Mouse (Mus musculus): ENCODE results near the gene C1qtnf3.

Gene C1qtnf3

DNA sequence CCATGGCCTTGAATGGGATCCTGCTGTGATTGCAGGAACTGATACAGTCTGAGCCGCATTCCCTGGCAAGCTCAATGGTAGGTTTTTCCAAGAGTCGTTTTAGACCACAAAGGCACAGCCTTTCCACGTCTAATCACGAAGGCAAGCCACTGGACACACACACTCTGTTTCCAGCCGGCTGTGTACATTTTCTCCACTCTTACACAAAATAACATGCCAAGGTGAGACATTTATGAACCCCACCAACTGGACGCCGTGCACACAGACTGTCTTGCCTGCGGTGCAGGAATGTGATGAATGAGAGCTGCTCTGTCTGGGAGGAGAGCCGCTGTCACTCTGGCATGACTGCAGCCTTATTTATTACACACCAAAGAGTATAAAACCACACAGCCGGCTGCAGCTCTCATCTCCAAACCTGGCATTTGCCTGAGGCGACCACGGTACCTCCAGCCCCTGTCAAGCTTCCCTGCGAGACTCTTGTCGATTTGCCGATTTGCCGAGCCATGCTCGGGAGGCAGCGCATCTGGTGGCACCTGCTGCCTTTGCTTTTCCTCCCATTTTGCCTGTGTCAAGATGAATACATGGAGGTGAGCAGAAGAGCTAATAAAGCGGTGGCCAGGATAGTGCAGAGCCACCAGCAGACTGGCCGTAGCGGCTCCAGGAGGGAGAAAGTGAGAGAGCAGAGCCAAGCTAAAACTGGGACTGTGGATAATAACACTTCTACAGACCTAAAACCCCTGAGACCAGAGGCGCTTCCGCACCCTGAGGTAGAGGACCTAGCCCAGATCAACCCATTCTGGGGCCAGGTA is at the start of gene C1qtnf3:
Gene C1qtnf3 (plus strand): TSS at position 382 of the 809 bp plus-strand sequence.
- peak; percentile 52 for DNase-seq (ENCODE audit: low read depth)

DNA sequence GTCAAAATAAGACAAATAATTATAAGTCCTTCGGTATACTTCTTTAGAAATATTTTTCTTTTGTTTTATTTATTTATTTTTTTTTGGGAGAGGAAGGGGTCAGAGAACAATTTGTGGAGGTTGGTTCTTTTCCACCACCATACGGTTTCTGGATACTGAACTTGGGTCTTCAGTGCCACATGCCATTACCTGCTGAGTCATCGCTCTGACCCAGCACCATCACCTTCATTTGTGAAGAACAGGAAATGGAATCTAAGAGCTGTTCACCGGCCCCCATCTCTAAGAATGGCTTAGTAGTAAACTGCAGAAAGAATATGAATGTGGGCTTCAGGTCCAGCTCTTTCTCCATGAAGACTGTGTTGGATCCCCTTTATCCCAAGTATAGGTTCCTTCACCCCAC is 49.8 kb upstream of the C1qtnf3 start:
- no peak for DNase-seq (ENCODE audit: low read depth)

DNA sequence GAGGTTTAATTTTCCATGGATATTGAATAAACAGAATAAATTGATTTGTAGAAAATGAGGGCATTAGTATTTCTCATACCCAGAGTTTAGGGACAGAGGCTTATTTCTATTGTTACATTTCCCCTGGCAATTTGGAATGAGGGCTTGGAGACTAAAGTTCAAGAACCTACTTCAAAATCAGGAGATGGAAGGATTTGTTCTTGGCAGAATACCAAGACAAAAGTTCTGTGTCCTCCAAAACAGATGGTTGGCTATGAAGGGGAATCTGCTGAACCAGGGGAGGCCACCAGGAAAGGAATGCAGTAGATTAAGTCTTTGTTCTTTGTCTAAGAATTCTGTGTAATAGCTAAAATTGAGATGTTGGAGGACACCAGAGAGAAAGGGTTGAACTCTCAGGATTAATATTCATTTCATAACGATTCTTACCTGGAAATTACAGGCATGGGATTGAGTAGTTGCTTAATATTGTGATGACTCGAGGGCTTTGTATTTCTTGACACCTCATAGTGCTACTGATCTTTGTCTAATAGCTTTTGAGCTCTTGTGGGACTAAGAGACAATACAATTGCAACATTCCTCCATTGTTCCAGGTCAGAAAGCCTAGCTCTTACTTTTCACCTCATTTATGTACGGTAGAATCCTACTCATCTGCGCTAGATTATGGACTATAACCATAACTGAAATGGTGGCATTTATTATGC is 35.4 kb upstream of the C1qtnf3 start:
- DNase-seq (ENCODE audit: low read depth): no peak

DNA sequence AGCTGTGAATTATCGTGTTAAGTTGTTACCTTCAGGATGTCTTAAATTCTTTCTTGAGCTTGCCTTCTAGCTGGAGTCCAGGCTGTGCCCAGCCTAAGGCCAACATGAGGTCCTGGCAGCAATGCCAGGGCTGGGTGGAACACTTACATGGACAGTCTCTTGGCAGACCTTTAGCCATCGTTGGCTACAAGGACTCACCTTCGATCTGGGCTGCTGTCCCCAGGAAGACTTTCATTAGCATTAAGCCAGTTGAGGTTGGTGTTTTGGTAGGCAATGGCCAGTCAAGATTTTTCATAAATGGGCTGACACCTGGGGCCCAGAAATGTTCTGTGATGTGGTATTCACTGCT is 34.8 kb upstream of the C1qtnf3 start:
- no peak for DNase-seq (ENCODE audit: low read depth)

DNA sequence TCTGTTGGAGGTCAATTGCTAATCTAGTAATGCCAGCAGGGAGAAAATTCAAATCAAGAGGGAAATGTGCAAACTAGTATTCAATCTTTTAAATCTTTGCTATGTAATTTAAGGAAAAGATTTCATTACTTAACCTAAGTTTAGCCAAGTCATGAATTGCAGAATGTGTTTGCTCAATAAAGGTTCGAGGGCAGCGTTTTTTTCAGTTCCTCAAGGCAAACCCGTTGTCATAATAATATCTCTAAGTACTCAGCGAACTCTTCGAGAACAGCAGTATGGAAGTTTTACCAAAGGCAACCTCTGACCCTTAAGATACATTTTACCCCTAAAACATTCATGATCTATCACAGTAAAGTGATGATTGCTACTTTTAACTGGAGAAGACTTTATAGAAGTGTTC is 31.9 kb upstream of the C1qtnf3 start:
- no peak for DNase-seq (ENCODE audit: low read depth)

DNA sequence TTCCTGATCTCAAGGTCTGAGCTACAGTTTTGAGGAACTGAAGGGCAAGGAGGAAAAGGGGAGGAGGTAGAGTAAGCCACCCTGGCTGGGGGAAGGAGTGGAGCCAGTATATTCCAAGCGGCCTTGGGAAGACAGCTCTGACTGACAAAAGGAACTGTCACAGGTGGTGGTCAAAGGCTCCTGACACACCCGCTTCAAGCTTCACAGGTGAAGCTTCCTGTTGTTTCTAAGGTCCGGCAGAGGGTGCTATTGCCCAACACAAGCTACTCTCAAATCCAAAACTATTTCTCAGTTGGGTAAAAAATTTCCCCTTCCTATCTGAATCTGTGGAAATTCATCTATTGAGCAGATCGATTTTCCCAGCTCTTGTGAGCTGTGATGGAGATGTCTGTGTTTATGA is 31.1 kb upstream of the C1qtnf3 start:
- no peak for DNase-seq (ENCODE audit: low read depth)

DNA sequence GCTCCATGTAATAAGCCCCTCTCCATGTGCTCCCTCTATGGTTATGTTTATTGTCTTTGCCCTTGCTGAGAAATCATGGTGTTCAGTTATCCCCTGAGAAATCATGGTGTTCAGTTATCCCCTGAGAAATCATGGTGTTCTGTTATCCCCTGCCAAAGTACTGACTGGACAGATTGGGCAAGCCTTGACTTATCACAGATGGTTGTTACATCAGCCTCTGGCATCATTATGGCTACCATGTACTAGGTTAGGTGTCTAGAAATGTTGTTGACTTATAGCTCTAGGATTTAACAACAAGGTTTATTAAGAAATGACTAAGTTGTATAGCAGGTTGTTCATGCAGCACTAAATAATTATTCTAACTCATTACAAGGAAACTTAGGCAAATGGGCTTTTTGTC is 30.1 kb upstream of the C1qtnf3 start:
- DNase-seq (ENCODE audit: low read depth): no peak

DNA sequence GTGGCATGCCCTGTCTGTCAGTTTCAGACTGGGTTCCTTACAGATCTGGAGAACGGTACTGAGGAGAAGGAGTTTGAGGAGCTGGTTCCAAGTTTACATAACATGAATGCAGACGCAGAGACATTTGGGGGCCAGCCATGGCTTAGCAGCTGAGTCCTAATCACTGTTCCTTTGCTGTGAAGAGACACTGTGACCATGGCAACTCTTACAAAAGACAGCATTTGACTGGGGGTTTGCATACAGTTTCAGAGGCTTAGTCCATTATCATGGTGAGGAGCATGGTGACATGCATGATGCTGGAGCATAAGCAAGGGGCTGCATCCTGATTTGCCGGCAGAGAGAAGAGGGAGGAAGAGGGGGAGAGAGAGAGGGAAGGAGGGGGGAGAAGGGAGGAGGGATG is 29.6 kb upstream of the C1qtnf3 start:
- no peak for DNase-seq (ENCODE audit: low read depth)

DNA sequence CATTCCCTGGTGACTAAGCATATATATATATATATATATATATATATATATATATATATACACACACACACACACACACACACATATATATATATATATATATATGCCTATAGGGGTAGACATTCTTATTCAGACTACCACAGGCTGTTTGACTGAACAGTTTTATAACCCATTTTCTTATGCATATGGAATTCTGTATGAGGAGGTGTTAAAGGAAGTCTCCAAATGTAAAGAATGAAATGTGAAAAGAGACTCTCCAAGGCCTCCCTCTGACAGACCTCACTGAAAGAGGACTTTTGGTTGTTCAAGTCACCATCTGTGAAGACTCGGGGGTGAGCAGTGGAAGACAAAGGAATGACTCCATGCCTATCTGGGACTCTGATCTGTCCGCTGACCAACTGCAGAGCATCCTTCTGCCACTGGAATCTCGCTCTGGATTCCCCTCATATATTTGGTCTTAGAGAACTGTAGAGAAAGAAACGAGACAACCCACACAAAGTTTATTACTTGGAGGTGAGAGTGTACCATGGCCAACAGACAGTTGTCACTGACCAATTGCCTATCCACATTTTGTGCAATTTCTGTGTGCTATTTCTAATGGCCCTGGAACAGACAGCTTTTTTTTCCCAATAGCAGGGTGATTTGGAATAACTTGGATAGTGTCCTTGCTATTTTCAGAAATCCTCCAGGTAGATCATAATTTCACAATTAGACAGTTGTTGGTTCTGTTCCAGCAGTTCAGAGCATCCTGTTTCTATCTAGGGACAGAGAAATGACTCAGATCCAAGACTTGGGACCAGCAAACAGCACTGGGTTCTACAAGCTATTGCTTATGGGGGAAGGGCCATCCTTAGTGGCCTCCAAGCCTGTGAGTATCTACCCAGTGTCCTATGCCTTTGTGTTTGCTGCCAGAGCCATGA is 28.8 kb upstream of the C1qtnf3 start:
- no peak for DNase-seq (ENCODE audit: low read depth)

DNA sequence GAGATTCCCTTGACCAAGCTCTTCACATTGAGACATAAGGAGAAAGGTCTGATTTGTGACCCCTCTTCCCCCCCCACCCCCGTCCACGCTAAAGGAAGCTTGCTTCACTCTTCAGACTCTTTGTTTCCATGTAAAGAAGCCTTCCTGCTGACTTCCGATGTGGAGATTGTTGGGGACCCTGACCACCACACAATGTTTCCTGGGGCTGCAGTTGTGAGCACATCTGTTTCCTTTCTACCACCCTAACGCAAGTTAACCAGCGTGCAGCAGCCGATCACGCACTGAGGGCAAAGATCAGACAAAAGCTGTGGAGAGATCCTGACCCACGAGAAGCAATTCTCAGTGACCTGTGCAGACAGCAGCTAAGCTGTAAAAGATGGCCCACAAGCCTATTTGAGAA is 24.8 kb upstream of the C1qtnf3 start:
- DNase-seq (ENCODE audit: low read depth): no peak

DNA sequence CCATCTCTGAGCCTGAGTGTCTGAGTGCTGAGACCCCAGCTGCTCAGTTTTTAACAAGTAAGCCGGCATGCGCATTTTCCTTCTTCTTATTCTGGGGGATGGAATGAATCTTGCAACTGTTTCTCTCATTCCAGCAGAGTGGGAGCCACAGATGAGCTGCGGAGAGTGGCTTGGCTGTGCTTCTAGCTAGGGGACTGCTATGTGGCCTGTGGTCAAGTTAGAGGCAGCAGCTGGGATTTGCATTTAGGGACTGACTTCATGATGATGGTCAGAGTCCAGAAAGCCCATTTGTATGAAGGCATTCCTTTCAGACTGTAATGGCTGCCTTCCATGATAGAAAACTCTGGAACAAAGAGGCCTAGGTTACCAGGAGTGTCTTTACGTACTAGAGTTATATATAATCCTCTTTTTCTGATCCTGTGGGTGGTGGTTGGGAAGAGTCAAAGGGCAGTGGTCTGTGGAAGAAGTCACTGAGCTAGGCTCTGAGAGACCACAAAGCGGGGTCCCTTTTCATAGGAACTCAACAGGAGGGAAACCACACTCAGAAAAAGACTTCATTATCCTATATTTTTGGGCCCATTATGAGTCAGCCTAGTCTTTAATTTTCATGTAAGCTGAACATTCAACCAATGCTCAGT is 23.4 kb upstream of the C1qtnf3 start:
- no peak for DNase-seq (ENCODE audit: low read depth)

DNA sequence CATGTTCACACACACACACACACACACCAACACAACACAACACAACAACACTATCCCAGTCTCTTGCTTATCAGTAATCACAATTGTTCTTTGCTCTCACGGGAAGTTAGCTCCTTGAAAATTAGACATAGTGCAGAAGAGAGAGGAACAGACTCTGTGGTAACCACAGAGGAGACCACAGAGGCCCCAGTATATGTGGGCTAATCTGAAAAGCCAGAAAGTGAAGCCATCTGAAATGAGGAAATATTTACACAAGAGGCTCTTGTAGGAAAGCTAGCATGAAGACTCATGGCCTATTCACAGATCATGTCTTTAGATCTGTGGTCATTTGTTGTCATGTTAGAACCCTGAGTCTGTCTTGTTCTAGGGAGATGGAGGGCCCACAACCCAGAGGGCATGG is 18.2 kb upstream of the C1qtnf3 start:
- DNase-seq (ENCODE audit: low read depth): no peak

DNA sequence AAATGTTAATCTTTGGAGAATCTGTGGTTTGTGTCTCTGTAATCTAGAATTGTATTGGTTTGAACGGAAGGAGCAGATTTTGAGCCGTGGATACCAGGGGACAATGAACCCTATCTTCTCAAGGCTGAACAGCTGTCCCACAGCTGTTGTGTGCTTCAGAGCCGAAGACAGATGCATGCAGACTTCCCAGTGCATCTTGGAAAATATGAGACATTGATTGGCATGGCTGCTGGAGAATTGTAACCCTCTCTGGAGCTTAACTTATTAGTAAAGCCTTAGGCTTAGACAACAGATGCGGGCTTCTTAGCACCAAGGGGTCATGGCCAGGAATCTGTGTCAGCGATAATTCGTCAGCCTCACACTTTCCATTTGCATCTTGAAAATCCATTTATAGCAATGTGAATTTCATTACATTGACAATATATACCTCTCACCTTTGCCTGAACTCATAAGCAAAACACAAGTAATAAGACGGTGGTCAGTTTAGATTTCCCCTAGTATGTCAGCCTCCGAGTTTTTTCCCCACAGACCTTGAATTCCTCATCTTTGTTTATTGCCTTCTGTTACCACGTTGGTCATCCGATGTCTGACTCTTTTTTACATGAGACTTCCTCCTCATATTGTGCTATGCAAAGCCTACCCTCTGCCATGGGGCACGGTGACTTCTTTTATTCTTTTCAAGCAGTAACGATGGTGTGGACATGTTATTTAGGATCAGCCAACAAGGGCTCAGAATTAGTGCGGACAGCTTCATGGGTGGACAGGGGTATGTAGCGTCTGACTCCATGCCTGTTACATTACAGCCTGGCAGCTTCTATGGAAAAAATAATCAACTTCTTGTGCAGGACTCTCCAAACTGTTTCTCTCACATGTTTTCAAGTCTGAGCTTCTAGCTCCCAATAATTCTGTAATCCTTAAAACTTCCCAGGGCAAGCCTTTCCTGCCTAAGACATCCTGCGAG is 11.7 kb upstream of the C1qtnf3 start:
- no peak for DNase-seq (ENCODE audit: low read depth)

DNA sequence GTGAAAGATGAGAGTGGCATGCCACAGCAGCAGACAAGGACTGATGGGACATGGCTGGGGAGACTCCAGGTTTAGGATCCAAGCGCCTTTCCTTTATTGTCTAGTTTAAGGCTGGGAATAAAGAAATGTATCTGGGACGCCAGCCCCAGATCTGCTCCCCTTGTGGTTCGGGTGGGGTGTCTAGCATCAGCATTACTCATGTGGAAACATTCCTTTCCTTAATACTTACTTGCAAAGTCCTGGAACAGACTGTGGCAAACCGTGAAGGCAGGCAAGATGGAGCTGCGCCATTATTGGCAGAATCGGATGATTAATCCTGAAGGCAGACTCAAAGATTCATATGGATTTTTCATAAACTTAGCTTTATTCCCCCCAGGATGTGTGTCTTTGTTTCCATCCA is 10.2 kb upstream of the C1qtnf3 start:
- peak; percentile 76 for DNase-seq (ENCODE audit: low read depth)

DNA sequence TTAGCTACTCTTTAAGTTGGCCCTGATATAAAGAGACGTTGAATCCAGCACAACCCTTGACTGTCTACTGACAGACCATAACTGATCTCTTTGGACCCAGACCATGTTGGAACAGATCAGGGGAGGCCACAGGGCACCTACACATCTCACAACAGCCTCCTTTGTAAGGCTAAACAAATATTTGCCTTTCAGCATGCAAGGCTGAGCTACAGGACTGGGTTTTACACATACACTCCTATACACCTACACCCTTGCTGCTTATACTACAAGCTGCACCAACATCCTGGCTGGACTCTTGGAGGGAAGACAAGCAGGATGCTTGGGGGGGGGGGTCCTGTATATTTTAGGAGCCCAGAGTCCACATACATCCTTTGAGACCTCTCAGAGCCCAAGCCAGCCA is 4.3 kb upstream of the C1qtnf3 start:
- DNase-seq (ENCODE audit: low read depth): no peak

DNA sequence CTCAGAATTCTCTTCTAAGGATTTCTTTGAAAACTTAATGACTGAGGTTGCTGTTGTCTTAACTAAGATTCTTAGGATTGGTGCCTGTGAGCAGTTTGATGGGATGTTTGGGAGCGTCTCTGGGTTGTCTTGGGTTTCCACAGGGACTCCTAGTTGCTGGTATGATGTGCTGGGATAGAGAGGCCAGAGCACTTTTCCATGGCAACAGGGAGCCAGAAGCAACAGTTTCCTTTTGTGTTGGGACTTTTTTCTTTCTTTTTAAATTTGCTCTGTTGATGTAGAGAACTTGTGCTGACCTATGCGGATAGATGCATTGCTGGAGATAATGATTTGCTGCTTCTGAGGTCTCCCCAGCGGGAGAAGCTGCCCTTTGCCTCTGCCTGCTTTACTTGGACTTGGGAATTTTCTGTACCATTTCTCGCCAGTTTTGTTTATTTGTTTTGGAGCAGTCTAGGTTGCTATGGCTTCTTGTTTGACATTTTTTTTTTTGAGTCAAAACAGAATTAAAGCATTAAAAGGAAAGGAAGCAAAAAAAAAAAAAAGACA is 701 bp downstream of the C1qtnf3 start:
- no peak for DNase-seq (ENCODE audit: low read depth)

DNA sequence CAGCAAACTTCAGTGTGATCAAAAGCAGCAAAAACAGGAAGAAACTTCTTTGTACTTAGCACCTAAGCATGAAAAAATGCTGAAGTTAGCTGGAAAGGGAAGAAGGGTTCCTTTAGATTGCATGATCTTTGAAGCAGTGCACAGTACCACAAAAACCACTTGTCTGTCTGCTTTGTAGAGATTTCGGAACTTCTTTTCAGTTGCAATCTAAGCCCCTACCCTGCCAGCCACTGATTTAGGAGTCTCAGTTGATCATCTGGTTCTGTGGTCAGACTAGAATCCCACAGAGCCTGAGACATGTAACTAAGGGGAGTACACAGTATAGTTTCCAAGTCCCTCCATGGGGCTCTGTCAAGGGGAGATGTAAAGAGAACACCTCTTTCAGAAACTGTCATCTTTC is 1.3 kb downstream of the C1qtnf3 start:
- DNase-seq (ENCODE audit: low read depth): no peak

DNA sequence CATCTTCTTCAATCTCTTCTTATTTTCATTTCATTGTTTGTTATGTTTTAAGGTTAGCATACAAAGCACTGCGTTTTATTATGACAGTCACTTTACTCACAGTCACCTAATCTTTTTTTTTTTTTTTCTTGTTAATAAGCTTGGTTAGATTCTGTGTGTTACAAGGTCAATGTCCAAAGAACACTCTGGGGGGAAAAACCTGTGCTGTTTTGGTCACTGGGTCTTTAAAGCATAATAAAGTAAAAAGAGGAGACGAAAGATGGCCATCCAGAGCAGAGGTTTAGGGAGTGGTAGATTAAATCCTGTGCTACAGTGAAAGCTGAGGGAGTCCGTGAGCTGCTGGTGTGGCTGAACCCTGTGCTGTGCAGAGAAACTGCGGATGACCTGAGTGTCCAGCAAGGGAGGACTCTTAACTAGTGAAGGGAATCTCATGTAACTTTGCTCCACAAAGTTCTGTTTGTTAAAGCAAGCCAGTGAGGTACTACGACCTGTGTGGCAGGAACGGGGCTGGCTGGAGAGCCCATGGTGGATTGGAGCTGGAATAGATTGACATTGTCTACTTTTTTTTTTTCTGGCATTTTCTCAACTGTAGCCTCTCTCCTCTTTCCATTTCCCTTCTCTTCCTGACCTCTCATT is 2.4 kb downstream of the C1qtnf3 start:
- DNase-seq (ENCODE audit: low read depth): no peak

DNA sequence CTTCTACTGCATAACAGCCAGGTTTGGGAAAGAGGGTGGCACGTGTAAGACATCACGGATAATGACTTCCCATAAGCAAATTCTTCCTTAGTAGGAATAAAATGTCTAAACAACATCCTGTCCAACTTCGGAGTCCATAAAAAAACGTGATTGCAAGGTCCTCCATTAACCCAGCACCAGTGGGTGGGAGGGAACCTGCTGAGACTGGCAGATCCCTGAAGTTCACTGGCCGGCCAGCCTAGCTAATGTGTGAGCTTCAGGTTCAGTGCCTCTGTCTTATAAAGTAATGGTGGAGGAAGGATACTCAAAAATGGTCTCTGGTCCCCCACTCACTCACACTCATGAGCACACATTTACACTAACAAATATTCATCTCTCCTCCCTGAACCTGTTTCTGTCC is 3.0 kb downstream of the C1qtnf3 start:
- DNase-seq (ENCODE audit: low read depth): no peak

DNA sequence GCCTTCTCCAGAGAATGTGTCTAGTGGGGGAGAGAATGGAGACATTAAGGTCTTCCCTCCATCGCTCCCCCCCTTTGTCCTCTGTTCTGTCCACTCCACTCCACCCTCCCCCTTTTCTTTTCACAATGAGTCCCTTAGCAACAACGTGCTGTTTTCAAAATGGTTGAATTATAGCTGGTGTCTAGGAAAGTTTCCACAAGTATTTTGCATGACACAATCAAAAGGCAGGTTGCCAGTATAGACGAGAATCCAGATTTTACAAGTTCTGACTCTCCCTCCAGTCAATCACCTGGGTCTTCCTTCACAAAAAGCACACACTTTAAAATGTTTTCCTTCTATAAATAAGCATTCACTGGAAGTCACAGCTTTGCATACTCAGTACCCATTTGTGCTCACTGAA is 4.6 kb downstream of the C1qtnf3 start:
- DNase-seq (ENCODE audit: low read depth): peak; percentile 63

Measured in fibroblast of lung, adult 2 months (primary cell).